25 mouse cellular contexts compared by ENCODE assay signal in the genomic region with DNA sequence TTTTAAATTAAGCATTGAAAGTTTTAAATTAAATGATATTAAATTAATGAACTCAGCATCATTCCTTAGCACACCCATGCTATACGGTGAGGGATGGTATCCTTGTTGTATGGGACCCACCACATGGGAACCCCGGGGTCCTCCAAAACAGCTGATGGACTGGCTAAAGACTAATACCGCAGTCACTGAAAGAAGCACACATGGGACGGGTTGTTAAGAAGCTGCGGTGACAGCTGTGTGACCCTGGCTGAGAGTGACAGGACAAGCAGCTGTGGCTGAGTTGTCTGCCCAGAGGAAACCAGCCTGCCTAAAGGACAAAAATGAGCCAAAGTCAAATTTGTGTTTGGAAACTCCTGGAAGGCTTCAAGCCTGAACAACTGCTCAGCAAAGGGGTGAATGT. TPM values are rescaled to one million over a fixed set of nuclear protein-coding genes. Genes with fewer than 3 reads are reported as not detected.
"Had no signal": no experiment of that assay in that cellular context is flagged by ENCODE, and none has a peak within 500 bp of the region (broad histone marks: within the 10 kb centered on the region; RNA-seq: fewer than 3 reads in every experiment).

No protein-coding gene starts in this region.

- H3K27me3 ChIP-seq: heart, embryonic 12.5 days; intestine, embryonic 15.5 days; limb, embryonic 15.5 days; liver, embryonic 12.5 days; liver, embryonic 15.5 days had no signal

- H3K9ac ChIP-seq: heart, embryonic 12.5 days; hindbrain, embryonic 12.5 days; hindbrain, embryonic 14.5 days; intestine, embryonic 15.5 days; limb, embryonic 15.5 days; liver, embryonic 12.5 days; liver, embryonic 15.5 days had no signal

- H3K36me3 ChIP-seq: heart, embryonic 10.5 days; heart, embryonic 12.5 days; hindbrain, embryonic 10.5 days; hindbrain, embryonic 12.5 days; intestine, embryonic 15.5 days; limb, embryonic 15.5 days had no signal

- DNase-seq: gastrocnemius, adult 2 months; gastrocnemius, postnatal 10 days; gastrocnemius, postnatal 25 days; heart, adult 18-20 months; heart, postnatal 10 days; heart, postnatal 4 days; kidney, adult 18-20 months; kidney, adult 8-10 months; kidney, postnatal 10 days; kidney, postnatal 4 days had no signal

- H3K4me3 ChIP-seq: gastrocnemius, adult 2 months; heart, embryonic 10.5 days; heart, embryonic 12.5 days; hindbrain, embryonic 10.5 days; hindbrain, embryonic 12.5 days; intestine, embryonic 15.5 days; layer of hippocampus, adult 2 months; left cerebral cortex, adult 2 months; limb, embryonic 15.5 days; liver, embryonic 12.5 days; liver, embryonic 15.5 days had no signal

- H3K4me2 ChIP-seq: heart, embryonic 12.5 days; hindbrain, embryonic 12.5 days; hindbrain, embryonic 14.5 days; intestine, embryonic 15.5 days; limb, embryonic 15.5 days; liver, embryonic 12.5 days; liver, embryonic 15.5 days had no signal

- ATAC-seq: hindbrain, embryonic 16.5 days; inflammation-experienced regulatory T-cells, adult 6 months; intestine, embryonic 15.5 days; intestine, postnatal 0 days; liver, embryonic 12.5 days had no signal

- H3K27ac ChIP-seq: gastrocnemius, adult 2 months; heart, embryonic 10.5 days; hindbrain, embryonic 10.5 days; hindbrain, embryonic 12.5 days; hindbrain, embryonic 14.5 days; intestine, embryonic 15.5 days; layer of hippocampus, adult 2 months; left cerebral cortex, adult 2 months; limb, embryonic 15.5 days; liver, embryonic 12.5 days; liver, embryonic 15.5 days had no signal

- H3K9me3 ChIP-seq: heart, embryonic 10.5 days; heart, embryonic 12.5 days; hindbrain, embryonic 10.5 days; hindbrain, embryonic 12.5 days; intestine, embryonic 15.5 days; limb, embryonic 15.5 days; liver, embryonic 12.5 days; liver, embryonic 15.5 days had no signal

RNA-seq across cellular contexts. Expression of gene Omp, which starts 8.6 kb away (rescaled TPM):
- polyA plus RNA-seq: inflammation-experienced regulatory T-cells, adult 6 months had no signal

RNA-seq across cellular contexts. Expression of gene B3gnt6, which starts 45.4 kb away (rescaled TPM):
- polyA plus RNA-seq: heart, embryonic 10.5 days; heart, embryonic 12.5 days; limb, embryonic 11.5 days; limb, embryonic 15.5 days; liver, embryonic 12.5 days; liver, embryonic 15.5 days had no signal
